Mouse (Mus musculus): Measurements from ENCODE around the gene Ehf. TPM values are rescaled to one million over a fixed set of nuclear protein-coding genes. Genes with fewer than 3 reads are reported as not detected.

The Ehf gene
- total RNA-seq, 4 experiments from 2014 or later, result not detected

DNA sequence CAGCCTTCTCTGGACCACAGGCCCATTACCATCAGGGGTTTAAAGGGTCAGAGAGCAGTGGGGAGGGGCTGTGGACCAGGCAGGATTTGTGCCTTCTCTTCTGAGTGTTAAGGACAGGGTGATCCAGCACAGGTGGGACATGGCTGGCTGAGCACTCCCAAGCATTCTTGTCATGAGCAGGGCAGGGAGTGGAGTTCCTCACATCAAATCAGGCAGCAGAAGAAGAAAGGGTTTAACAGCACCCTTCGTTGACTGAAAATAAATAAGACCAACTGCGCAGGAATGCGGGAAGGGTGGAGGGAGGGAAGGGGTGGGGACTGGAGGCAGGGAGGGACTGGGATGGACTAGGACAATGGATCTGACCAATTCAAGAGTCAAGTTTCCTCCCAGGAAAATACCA, 8.6 kb downstream of the Ehf start:
- DNase-seq (ENCODE audit: low spot score in 2 of 2), result no peak

DNA sequence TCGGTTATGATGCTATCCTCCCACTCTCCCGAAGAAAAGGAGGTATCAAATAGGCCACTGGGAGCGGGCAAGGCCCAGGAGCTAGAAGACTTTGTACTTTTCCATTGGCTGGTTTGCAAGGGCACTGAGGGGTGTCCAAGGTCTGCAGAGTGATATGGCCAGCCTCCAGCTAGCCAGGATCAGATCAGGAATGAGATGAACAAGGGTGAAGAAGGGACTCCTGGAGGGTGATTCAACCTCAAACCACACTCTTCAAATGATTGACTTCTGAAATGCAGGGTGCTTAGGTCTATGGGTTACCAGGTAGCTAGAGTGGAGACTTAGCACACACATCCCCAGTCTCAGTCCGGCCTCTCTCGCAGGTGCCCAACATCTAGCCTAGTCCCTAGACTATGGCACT, 9.3 kb downstream of the Ehf start:
- no peak for DNase-seq (ENCODE audit: low spot score in 2 of 2)

DNA sequence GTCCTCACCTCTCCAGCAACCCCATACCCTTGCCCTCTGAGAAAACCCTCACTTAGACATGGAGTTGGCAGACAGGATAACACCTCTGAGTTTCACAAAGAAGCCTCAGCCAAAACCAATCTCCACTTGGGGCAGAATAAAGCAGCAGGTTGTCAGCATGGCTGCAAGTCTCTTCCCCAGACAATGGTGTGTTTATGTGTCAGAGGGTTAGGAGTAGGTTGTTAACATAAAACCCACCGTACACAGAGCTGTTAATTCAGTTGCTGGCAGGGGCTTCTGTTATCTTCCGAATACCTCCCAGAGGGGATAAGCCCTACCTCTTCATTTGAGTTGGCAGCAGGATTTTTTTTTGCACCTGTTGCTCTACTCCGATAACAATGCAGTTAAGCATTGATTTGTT, 9.9 kb downstream of the Ehf start:
- DNase-seq (ENCODE audit: low spot score in 2 of 2), result no peak

DNA sequence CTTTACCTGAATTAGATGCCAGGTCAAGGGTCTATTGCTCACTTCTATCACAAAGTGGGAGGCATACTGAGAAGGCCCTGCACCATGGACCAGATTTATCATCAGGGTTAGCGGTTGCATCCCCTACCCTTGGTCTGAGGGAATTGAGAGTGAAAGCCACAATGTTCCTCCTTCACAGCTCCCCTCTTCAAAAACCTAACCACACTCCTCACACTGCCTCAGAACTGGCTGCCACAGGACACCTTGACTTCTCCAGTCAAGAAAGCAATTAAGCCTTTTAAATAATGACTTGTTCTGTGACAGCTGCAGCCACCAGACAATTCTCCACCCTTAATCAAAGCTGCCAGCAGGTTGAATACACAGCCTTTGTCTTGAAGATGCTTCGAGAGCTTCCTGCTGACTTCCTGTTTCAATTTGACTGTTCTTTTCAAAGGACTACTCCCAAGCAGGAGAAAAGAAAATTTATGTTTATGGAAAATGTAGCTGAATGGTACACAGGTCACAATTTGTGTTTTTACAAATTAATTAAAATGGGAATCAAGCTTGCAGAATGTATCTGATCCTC, 12.3 kb downstream of the Ehf start:
- no peak for DNase-seq (ENCODE audit: low spot score in 2 of 2)

DNA sequence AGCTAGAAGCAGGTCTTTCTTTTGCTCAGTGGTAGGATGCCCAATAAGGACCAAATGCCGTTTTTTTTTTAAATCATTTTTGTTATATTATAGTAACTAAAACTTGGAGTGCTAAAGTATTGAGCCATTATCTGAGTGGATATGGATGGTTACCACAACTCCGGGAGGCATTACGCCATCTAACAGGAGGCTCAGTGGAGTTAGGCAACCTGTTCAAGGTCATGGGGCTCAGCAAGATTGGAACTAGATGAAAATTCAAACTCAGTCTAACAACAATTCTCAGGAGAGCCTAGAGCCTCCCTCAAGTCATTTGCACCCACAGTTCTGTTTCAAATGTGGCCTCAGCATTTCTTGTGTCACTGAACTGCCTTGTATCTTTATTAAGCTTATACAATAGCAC, 12.9 kb downstream of the Ehf start:
- DNase-seq (ENCODE audit: low spot score in 2 of 2), result no peak

DNA sequence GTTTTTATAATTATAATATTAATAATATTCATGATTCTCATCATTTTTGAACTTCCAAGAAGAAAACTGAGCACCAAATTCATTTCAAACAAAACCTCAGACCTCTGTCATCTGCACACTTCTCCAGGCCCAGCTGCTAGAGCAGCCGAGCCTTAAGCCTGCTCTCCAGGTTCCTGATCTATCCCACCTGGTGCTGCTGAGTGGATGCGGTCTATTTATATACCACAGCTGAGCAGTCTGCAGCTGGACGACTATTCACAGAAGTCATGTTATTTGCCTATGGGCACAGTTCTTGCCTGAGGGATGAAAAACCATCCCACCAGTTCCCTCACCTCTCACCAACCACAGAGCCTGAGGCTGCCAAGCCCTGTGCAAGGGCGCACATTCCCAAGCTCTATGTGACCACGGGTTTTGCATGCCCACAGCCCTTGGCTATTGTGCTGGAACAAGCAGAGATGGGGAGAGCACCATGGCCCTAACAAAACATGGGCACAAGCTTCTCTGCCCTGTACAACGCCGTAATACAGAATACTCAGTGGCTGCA, 13.6 kb downstream of the Ehf start:
- DNase-seq (ENCODE audit: low spot score in 2 of 2), result no peak

DNA sequence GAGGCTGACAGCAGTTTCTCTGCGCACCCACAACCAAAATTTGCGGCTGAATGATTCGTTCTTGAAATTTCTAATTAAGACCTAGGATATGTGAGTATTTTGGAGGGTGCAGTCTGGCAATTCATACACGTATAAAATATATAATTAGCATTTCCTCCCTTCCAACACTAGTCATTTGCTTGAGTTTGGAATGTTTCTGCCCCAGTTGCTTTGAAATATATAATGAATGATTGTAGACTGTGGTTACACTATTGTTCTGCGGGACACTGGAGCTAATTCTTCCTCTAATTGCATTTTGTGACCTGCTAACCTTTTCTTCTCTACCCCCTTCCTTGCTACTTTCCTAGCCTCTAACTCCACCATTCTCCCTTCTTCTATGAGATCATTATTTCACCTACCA, 15.4 kb downstream of the Ehf start:
- DNase-seq (ENCODE audit: low spot score in 2 of 2), result no peak

DNA sequence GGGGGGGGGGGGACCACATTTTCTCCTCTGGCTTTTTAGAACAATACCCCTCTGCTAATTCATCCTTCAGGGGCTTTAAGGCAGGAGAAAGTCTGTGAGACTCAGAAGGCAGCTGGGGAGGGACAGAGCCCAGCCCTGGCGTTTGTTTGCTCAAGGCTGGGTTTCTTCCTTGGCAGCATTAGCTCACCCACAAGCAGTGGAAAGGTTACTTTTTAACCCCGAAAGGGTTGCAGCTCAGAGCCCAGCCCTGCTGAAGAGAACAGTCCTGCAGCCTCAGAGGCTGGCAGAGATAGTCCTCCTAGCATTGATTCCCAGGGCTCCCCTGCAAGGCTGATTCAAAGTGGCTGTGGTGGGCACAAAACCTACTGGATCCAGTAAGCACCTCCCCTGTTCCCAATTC, 17.5 kb downstream of the Ehf start:
- no peak for DNase-seq (ENCODE audit: low spot score in 2 of 2)

DNA sequence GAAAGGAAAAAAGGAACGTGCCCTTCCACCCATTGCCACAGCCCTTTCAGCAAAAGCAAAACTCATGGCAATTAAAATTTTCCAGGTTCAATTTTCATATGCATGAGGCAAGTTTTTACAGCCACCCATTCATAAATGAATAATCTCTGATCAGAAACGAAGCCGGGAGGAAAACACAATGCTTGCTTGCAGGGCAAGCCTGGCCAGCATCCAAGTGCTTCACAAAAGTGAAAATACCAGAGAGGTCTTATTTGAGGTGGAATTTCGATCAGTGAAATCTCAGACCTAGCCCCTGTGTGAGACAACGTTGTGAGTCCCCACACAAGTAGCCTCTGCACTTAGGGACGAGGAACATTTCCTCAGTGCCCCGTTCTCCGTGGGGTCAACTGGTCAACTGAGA, 19.3 kb downstream of the Ehf start:
- DNase-seq (ENCODE audit: low spot score in 2 of 2), result no peak

DNA sequence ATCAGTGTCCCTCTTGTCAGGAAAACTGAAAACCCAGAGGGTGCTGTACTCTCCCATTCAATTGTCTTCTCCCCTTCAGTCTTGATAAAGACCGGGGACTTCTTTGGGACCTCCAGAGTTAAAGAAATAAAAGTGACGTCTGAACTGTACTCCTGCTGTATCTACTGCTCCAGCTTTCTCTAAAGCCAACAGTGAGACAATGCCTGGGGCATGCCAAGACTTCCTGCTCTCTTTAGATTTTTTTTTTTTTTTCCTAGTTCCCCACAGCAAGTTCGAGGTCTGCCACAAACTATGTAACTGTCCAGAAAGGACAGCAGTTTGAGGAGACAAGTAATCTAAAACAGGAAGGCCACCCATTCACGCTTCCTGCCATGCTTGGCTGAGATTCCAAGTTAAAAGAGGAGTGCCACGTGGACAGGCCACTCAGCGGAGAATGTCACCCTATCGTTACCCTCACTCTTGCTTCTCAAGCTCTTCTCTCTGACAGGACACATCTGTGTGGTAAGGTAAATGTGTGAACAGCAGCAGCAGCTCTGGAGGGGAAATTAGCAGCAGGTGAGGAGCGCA, 20.8 kb downstream of the Ehf start:
- no peak for DNase-seq (ENCODE audit: low spot score in 2 of 2)

DNA sequence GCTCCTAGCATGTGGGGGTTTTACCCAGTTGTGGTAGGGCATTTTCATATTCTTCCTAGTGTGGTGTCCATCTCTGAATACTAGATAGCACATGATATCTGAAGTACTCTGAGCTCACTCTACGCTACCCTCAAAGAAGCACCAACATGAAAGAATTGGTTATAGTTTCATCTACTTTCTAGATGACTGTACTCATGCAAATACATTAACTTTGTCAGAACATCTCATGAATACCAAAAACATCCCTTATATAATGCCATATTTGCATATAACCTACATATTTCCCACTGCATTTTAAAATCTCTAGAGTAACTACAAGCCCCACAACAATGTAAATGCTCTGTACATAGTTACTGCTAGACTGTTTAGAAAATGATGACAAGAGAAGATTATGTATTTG, 23.2 kb downstream of the Ehf start:
- DNase-seq (ENCODE audit: low spot score in 2 of 2), result no peak

DNA sequence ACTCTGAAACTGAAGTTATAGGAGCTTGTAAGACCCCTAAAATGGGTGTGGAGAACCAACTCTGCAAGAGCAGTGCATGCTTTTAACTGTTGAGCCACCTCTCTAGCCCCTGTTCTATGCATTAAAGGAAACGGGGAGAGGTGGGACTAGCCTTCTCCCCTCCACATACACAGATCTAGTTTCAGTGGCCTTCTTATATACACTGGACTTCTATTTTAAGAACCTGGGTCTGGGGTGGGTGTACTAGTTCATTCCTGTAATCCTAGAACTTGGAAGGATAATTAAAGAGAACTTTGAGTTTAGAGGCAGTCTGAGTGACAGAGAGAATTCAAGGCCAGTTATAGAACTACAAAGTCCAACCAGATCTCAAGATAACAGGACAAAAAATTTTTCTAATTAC, 24.6 kb downstream of the Ehf start:
- no peak for DNase-seq (ENCODE audit: low spot score in 2 of 2)

DNA sequence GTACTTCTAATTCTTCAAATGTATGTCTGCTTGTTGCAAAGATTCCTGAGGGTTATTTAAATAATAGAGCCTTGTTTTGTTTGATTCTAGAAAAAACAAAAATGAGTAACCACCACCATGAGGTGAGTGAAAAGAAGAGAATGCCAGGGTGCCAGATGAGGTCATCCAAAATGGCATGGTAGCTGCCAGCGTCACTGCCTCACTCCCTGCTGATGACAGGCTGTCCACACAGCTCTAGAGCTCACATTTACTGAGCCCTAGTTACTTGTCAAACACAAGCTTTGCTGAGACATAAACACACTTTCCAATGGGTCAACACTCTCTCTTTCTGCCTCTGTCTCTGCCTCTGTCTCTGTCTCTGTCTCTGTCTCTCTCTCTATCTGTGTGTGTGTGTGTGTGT, 25.3 kb downstream of the Ehf start:
- no peak for DNase-seq (ENCODE audit: low spot score in 2 of 2)

DNA sequence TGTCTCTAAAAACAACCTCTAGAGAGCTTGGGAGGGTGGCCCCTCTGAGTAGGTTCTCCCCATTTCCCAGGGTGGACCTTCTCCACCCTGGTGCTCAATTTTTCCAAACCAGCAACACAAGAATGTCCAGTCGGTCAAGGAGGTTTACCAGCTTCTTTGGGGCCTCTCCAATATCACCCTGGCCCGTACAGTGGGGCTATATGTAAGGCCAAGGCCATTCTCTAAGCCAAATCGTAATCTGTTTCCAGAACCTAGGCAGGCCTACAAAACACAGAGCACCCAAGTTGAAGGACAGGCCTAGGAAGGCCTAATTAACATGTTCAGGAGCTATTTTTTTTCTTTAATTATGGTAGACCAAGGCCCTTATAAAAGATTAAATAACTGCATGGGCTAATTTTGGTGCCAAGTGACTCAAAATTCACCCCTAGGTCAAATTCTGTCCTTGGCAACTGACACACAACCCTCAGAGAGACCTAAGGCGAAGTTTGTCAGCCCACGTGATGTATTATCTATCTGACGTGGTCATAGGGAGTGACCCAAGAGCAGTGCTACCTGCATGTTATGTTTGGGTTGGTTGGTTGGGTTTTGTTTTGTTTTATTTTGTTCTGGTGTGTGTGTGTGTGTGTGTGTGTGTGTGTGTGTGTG, 27.6 kb downstream of the Ehf start:
- no peak for DNase-seq (ENCODE audit: low spot score in 2 of 2)

DNA sequence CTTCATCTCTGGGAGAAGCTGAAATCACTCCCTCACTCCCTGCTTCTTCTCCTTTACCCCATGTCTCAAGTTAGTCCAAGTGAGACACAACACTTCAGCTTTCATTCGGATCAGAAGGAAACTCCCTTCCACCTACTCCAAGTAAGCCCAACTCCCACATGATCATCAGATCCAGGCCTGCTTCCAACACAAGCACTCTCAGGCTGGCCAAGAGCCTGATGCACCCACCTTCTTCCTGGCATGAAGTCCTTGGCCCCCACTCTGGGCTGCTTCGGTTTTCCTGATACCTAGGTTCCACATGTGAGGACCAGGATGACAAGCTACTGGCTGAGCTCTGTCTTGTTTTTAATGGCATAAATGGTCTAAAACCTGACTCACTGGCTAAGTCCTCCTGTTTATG, 28.3 kb downstream of the Ehf start:
- no peak for DNase-seq (ENCODE audit: low spot score in 2 of 2)

DNA sequence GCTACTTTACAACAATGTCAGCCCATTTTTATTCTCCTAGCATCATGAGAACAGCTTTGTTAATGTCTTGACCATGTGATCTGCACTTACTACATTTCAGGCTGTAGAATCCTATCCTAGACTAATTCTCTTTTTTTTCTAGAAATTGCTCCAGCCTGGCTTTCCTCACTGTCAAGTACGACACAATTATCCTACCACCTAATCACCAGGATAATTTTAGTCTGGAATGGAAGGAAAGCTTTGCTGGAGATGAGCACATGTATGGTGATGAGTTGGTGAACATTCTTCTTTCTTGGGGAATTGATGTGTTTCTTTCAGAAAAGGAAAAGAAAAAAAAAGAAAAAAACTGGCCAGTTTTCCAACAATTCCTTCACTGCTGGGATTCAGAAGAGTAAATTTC, 28.8 kb downstream of the Ehf start:
- no peak for DNase-seq (ENCODE audit: low spot score in 2 of 2)

DNA sequence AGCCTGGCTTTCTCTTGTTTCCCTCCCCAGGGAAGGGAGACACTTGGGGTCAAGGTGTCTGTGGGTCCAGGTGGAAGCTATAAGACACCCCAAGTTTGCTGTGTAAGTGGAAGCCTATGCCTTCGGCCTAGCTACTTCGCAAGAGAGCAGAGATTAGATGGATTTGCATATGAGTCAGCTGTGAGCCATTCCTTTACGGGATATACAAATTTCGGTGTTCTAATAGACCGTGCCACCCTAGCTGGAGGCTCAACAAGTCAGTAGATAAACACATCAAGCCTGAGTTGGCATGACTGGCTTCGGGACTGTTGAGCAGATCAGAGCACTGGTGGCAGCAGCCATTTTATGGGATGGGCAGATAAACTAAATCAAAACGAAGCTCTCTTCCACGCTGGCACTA, 31.6 kb downstream of the Ehf start:
- no peak for DNase-seq (ENCODE audit: low spot score in 2 of 2)

DNA sequence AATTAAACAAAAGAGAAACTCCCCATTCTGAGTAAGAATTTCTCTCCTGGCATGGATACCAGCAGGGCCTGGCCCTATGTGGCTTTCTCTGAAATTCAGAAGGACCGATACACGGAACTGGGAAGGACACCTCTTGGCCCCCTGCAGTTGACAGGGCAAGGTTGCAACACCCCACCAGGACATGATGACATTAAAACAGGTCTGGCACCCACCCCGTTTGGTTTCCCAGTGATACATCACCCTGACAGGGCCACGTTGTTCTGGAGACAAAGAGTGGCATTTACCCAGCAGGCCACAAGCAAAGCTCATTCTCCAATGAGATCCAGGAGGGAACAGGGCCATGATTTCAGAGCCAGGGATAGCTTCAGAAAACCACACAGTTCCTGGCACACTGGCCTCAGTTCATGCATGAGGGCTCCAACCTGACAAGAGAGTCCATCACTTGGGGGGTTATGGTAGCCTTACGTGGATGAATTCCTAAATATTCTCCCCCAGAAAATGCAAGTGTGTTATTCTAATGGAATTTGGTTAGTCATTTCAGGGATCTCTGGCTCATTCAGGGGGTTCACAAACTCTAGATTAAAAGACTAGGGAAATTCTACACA, 32.4 kb downstream of the Ehf start:
- DNase-seq (ENCODE audit: low spot score in 2 of 2), result no peak

DNA sequence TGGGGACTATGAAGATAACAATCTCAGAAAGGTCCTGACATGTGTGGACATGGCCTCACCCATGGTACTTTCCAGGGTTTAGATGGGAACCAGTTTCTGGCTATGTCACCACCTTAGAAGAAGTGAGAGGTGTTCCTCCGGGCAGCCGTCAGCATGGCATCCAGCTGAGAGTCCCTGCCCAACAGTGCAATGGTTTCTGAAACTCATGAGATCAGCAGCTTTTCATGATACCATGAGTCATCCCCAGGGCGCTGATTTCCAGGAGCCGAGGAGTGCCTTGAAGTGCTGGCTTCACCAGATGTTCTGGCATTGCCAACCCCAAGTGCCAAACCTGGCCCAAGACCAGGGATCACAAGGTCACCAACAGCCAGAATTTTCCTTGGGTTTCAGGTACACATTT, 64.0 kb downstream of the Ehf start:
- DNase-seq (ENCODE audit: low spot score in 2 of 2), result no peak

DNA sequence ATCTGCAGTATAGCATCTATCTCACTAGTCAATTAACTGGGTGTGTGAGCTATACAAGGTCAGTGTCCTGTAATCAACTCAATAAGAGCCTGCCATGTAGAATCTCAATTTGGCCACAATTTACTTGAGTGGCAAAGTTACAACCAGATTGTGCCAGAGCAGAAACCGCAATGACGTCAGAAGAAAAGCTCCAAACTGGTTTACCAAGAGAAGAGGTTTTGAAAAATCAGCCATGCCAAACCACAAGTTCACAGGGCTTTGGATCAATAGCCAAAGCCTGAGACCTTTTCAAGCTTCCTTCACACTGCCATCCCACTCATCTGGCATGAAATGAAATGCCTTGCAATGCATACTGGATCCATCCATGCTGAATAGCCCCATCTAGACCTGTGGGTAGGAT, 76.3 kb downstream of the Ehf start:
- DNase-seq (ENCODE audit: low spot score in 2 of 2), result no peak

DNA sequence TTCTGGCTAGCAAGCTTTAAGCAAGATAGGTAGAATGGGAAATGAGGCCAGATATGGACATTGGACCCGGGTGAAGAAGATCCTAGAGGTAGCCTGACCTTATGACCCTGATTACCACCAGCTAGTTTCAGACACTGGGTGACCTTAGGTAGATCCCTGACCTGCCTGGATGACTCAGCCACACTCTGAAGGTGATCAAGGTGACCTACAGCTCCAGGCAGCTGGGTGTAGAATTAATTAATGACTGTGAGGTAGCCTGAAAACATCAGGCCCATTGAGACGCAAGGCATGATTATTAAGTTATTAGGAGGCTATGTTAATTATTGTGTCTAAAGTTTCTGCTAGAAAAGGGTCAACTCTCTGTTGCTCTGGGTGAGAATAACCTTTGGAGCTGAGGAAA, 82.2 kb downstream of the Ehf start:
- no peak for DNase-seq (ENCODE audit: low spot score in 2 of 2)

DNA sequence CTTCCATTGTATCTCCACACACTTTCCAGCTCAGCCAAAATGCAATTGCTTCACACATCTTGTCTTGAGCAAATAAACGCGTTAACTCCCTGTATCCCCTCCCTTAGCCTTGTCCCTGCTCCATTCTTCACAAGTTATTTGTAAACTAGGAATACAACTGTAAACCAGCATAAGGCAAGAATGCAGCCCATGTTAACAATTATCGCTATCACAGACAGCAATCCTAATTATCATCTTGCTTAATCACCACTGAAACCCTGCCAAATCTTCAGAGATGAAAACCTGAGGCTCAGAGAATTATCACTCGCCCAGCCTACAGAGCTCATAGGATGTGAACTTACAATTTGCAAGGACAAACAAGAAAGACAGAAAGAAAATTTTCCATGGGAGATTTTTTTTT, 84.8 kb downstream of the Ehf start:
- DNase-seq (ENCODE audit: low spot score in 2 of 2), result no peak

DNA sequence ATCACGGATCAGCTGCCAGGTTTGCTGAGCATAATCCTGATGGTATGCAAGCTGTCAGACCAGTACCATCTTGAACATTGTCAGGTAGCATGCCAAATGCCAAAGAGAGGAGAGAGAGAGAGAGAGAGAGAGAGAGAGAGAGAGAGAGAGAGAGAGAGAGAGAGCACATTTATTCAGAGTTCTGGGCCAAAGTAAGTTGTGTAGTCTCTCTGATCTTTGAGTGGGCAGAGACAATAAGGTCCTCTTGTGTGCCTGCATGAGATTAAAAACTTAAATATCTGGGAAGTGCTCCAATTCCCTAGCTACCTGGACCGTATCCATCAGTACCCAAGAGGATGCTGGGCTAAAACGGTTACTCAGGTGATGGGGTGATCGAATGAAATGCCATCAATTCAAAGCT, 87.3 kb downstream of the Ehf start:
- no peak for DNase-seq (ENCODE audit: low spot score in 2 of 2)
